Mouse (Mus musculus) embryonic facial prominence, embryonic 14.5 days (tissue): ENCODE data around the gene Ccl26. TPM values are rescaled to one million over a fixed set of nuclear protein-coding genes. Genes with fewer than 3 reads are reported as not detected.
"Not testable (repeated sequence)": the region's sequence is repeated elsewhere in the genome, so short reads cannot be mapped to it uniquely, and the experiment has no call there.

ENCODE experiments used
- ATAC-seq: fragments of 200-750 bp; cut with Nextera tagmentation; 2 replicates; pipeline ENCODE4 v1.8.0; 2017; ENCODE audit warnings: low read depth, moderate number of reproducible peaks, moderate TSS enrichment
- DNase-seq: peaks from one replicate; pipeline ENCODE4 v3.0.0-alpha.2; 2015; ENCODE audit warnings: low spot score
- H3K27ac ChIP-seq: fragments of 300-500 bp; sonication (generic); replicated peaks from 2 replicates; pipeline ENCODE4 v1.5.1; 2014; ENCODE audit warnings: low read depth, mild to moderate bottlenecking, low read length, moderate library complexity
- H3K27me3 ChIP-seq: fragments of 300-500 bp; sonication (generic); replicated peaks from 2 replicates; pipeline ENCODE4 v1.6.1; 2014; ENCODE audit warnings: low read length; ENCODE audit not compliant: control insufficient read depth, insufficient read depth
- H3K36me3 ChIP-seq: fragments of 300-500 bp; sonication (generic); 2 replicates; pipeline ENCODE4 v1.6.1; 2014; ENCODE audit warnings: low read length, mixed read lengths; ENCODE audit not compliant: control insufficient read depth, insufficient read depth
- H3K4me1 ChIP-seq: fragments of 300-500 bp; sonication (generic); 2 replicates; pipeline ENCODE4 v1.6.1; 2014; ENCODE audit warnings: antibody characterized with exemption, low read length; ENCODE audit not compliant: control insufficient read depth, insufficient read depth
- H3K4me2 ChIP-seq: fragments of 300-500 bp; sonication (generic); 2 replicates; pipeline ENCODE4 v1.6.1; 2014; ENCODE audit warnings: low read depth, mild to moderate bottlenecking, low read length, moderate library complexity, mixed read lengths
- H3K4me3 ChIP-seq: fragments of 300-500 bp; sonication (generic); 2 replicates; pipeline ENCODE4 v1.5.1; 2014; ENCODE audit warnings: low read depth, mild to moderate bottlenecking, low read length
- H3K9ac ChIP-seq: fragments of 300-500 bp; sonication (generic); 2 replicates; pipeline ENCODE4 v1.6.1; 2014; ENCODE audit warnings: low read depth, mild to moderate bottlenecking, low read length, moderate library complexity, mixed read lengths
- H3K9me3 ChIP-seq: fragments of 300-500 bp; sonication (generic); 2 replicates; pipeline ENCODE4 v1.6.1; 2016; ENCODE audit warnings: low read length; ENCODE audit not compliant: control insufficient read depth
- WGBS: fragments of 180-500 bp; shearing (Covaris S2); extraction: QIAGEN DNeasy Blood & Tissue Kit; methylation state at CpG from one replicate; pipeline ENCODE4 v1.1.7; 2014; 5-methylcytosine and 5-hydroxymethylcytosine counted together
- polyA plus RNA-seq: library from polyadenylated mRNA; unstranded; fragments of >200 nt; fragmentation: Nextera tagmentation; extraction: Ambion mirVana; gene quantifications from 2 replicates; pipeline ENCODE4 v1.2.1, GENCODE M21; 2014

Gene Ccl26
- polyA plus RNA-seq: not detected in 2 replicates

DNA sequence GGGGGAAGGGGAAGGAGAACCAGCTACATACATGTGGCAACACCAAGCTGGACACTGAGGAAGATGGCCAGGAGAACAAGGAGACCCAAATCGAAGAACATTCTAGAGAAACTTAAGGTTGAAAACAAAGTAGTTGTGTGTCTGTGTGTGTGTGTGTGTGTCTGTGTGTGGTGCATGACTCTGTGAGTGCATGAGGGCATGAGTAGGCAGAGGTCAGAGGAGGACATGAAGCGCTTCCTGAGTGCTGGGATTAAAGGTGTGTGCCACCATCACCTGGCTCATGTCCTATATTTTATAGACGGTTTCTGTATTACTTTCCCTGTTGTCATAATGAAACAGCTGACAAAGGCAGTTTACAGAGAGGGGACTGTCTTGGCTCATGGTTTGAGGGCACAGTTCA, at the start of gene Ccl26:
Gene Ccl26, minus strand, starts transcription at position 101 of the 400 bp plus-strand sequence.
- no peak for DNase-seq
- Histone ChIP-seq H3K36me3 (no peaks in the 10 kb centered on the region), H3K9ac (no peak within 1 kb of the TSS), H3K27ac (no peak within 1 kb of the TSS), H3K4me2 (no peak within 1 kb of the TSS), H3K4me3 (no peak within 1 kb of the TSS), H3K9me3 (no peaks in the 10 kb centered on the region), H3K27me3 (no peaks in the 10 kb centered on the region), H3K4me1 (no peaks in the 10 kb centered on the region)
- WGBS: 89% methylated on average over 3 of the region's 3 CpGs
- ATAC-seq: no peak

DNA sequence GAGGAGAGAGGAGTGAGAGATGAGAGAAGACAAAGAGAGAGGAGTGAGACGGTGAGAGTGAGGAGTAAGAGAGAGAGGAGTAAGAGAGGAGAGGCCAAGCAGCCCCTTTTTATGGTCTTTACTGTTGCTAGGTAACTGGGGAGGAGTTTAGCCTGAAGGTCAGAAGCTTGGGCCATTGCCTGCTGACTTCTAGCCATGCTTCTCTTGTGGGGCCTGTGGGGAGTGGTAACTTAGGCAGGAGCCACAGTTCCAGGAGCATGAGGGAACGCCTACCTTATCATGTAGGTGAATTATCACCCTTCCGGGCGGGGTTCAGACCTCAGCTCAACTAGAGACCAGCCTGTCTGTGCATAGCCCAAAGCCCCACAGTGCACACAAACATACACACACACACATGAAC, 46.4 kb upstream of the Ccl26 start:
- WGBS: 70% methylated on average over 4 of the region's 4 CpGs

GRCm38 (mm10) chr5:135607581-135607980, 44.2 kb upstream of the Ccl26 start:
- no peaks in the 10 kb centered on the region for H3K4me1 ChIP-seq
- H3K9me3 ChIP-seq: peaks cover 11% of the 10 kb centered on the region
- 32% methylated on average over 1 of the region's 1 CpGs for WGBS
- H3K4me3 ChIP-seq: no peak overlapping the region
- H3K4me2 ChIP-seq: no peak overlapping the region
- ATAC-seq: no peak
- H3K27me3 ChIP-seq: no peaks in the 10 kb centered on the region
- H3K27ac ChIP-seq: no peak overlapping the region
- H3K9ac ChIP-seq: no peak overlapping the region
- H3K36me3 ChIP-seq: no peaks in the 10 kb centered on the region
- no peak for DNase-seq

More for the DNA sequence above, 46.4 kb upstream of the Ccl26 start:
- Histone ChIP-seq H3K4me1 (no peaks in the 10 kb centered on the region), H3K9ac (no peak overlapping the region), H3K36me3 (no peaks in the 10 kb centered on the region), H3K9me3 (0 out of 2 replicates have a peak, but pooled peaks cover 5% of the 10 kb centered on the region), H3K4me3 (no peak overlapping the region), H3K4me2 (no peak overlapping the region), H3K27me3 (no peaks in the 10 kb centered on the region), H3K27ac (no peak overlapping the region)
- ATAC-seq (no peak), DNase-seq (no peak)

GRCm38 (mm10) chr5:135606717-135607116, 43.3 kb upstream of the Ccl26 start:
- H3K27ac ChIP-seq, H3K27me3 ChIP-seq, DNase-seq, ATAC-seq, H3K9ac ChIP-seq, H3K4me1 ChIP-seq, H3K4me3 ChIP-seq, H3K4me2 ChIP-seq, H3K36me3 ChIP-seq: not testable (repeated sequence)
- no CpG with 5 or more reads among the region's 1 CpGs for WGBS
- H3K9me3 ChIP-seq: peaks cover 13% of the 10 kb centered on the region

DNA sequence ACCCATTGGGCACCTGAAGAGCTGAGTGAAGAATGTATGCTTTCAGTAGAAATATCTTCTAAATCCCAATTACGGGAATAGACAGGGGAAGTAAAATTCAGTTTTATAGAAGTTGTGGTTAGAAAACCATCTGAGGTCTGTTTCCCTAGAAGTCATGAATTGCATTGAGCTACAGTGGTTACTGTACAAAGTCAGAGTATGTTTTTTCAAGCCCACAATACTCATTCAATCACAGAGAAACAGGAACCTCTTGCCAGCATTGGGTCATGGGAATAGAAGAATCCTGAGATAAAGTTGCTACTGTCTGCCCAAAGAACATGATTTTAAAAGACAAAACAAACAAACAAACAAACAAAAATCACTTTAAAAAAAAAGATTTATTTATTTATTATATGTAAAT, 41.3 kb upstream of the Ccl26 start:
- H3K36me3 ChIP-seq, H3K4me3 ChIP-seq, H3K4me2 ChIP-seq, H3K27me3 ChIP-seq, DNase-seq, ATAC-seq, H3K27ac ChIP-seq, H3K9ac ChIP-seq, H3K4me1 ChIP-seq: not testable (repeated sequence)
- WGBS: no CpG with 5 or more reads among the region's 1 CpGs
- H3K9me3 ChIP-seq: peaks cover 13% of the 10 kb centered on the region

DNA sequence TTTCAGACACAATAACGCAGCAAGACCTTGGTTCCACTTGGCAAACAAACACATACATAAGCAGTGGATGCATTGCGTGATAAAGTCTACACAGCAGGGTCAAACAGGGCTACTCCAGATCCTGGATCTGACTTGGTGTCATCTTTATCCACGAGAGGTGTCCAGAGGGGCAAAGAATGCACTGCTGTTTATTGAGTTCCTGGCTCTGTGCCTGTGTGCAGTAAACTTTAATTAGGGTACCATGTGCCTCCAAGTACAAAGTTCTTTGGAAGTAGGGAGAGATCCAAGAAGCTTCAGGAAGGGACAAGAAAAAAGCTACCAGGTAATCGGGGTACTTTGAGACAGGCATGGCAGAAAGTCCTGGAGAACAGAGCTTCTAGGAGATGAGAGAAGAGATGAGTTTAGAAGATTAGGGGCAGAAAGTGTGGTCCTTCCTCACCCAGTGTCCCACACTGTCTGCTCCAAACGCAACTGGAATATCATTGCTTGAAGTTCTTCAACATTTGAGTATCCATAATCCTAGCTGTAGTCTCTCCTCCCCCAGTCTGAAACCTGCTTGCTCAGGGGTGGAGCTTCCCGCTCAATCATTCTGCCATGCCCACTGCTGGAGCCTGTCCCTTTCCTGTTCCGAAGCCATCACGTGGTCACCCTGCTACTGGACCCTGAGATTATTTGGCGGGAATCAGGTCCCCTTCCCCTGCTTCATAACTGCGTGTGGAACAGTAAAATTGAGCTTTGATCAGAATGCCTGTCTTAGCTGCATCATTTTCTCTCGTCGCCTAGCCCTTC, 26.8 kb upstream of the Ccl26 start:
- WGBS: 81% methylated on average over 12 of the region's 12 CpGs
- no peak overlapping the region for H3K4me3 ChIP-seq
- no peaks in the 10 kb centered on the region for H3K36me3 ChIP-seq
- no peaks in the 10 kb centered on the region for H3K9me3 ChIP-seq
- no peak overlapping the region for H3K9ac ChIP-seq
- no peak overlapping the region for H3K4me2 ChIP-seq
- H3K27me3 ChIP-seq: no peaks in the 10 kb centered on the region
- ATAC-seq (no peak), DNase-seq (no peak)
- H3K27ac ChIP-seq: no peak overlapping the region
- H3K4me1 ChIP-seq: no peaks in the 10 kb centered on the region

DNA sequence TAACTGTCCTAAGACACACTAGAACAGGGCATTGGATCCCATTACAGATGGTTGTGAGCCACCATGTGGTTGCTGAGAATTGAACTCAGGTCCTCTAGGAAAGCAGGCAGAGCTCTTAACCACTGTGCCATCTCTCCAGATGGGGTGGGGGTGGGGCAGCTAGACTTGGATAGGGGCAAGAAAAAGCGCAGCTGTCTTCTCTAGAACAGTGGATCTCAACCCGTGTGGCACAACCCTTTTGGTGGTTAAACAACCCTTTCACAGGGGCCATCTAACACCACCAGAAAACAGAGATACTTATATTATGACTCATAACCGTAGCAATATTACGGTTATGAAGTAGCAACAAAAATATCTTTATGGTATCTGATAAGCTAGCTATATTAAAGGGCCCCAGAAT, 24.4 kb upstream of the Ccl26 start:
- Histone ChIP-seq H3K4me1 (no peaks in the 10 kb centered on the region), H3K9me3 (no peaks in the 10 kb centered on the region), H3K36me3 (no peaks in the 10 kb centered on the region), H3K4me2 (no peak overlapping the region), H3K4me3 (no peak overlapping the region), H3K27me3 (no peaks in the 10 kb centered on the region), H3K27ac (no peak overlapping the region), H3K9ac (no peak overlapping the region)
- WGBS: 85% methylated on average over 4 of the region's 4 CpGs
- ATAC-seq: no peak
- DNase-seq: no peak

- Histone ChIP-seq H3K9me3 (no peaks in the 10 kb centered on the region), H3K9ac (no peak overlapping the region), H3K4me2 (no peak overlapping the region), H3K36me3 (no peaks in the 10 kb centered on the region), H3K4me1 (no peaks in the 10 kb centered on the region), H3K4me3 (no peak overlapping the region), H3K27ac (no peak overlapping the region), H3K27me3 (no peaks in the 10 kb centered on the region)
- WGBS: 81% methylated on average over 8 of the region's 8 CpGs
- ATAC-seq: no peak
- no peak for DNase-seq
These were observed 22.3 kb upstream of the Ccl26 start for GRCm38 (mm10) chr5:135585691-135586090.

- no peak overlapping the region for H3K4me2 ChIP-seq
- WGBS: 86% methylated on average over 4 of the region's 4 CpGs
- H3K27ac ChIP-seq: no peak overlapping the region
- ATAC-seq (no peak), DNase-seq (no peak)
- H3K4me3 ChIP-seq: no peak overlapping the region
- H3K27me3 ChIP-seq: no peaks in the 10 kb centered on the region
- H3K4me1 ChIP-seq: no peaks in the 10 kb centered on the region
- no peaks in the 10 kb centered on the region for H3K36me3 ChIP-seq
- no peaks in the 10 kb centered on the region for H3K9me3 ChIP-seq
- H3K9ac ChIP-seq: no peak overlapping the region
These were observed 19.0 kb upstream of the Ccl26 start for GRCm38 (mm10) chr5:135582330-135582729.
